Mouse (Mus musculus) MEL (cell line): ENCODE measurements around the gene Tshz2. TPM values are rescaled to one million over a fixed set of nuclear protein-coding genes. Genes with fewer than 3 reads are reported as not detected.

ENCODE experiments used
- DNase-seq: peaks from one replicate; pipeline ENCODE4 v3.0.0; 2011; ENCODE audit warnings: low read depth, low spot score
- H3K27ac ChIP-seq: 2 replicates; pipeline ENCODE4 v1.5.1; 2012; ENCODE audit warnings: low read depth, mild to moderate bottlenecking, control low read depth, low read length, moderate library complexity; ENCODE audit not compliant: control insufficient read depth
- H3K27me3 ChIP-seq, 2 experiments: fragments of 150-350 bp in 1 of 2; sonication (generic) in 1 of 2; 2 replicates each; pipeline ENCODE4 v1.6.1; 2012; ENCODE audit warnings: low read length in 2 of 2, mild to moderate bottlenecking in 2 of 2, improper control_type of control experiment in 1 of 2, moderate library complexity in 1 of 2; ENCODE audit not compliant: insufficient read depth in 2 of 2, control insufficient read depth in 1 of 2
- H3K36me3 ChIP-seq, 2 experiments: 2 replicates each; pipeline ENCODE4 v1.6.1; 2012 to 2014; ENCODE audit warnings: low read length in 2 of 2, improper control_type of control experiment in 1 of 2, inconsistent platforms in 1 of 2, mild to moderate bottlenecking in 1 of 2; ENCODE audit not compliant: insufficient read depth in 2 of 2, control insufficient read depth in 1 of 2
- H3K4me1 ChIP-seq, 2 experiments: fragments of 150-350 bp in 1 of 2; sonication (generic) in 1 of 2; 2 replicates each; pipeline ENCODE4 v1.6.1; 2012; ENCODE audit warnings: low read length in 2 of 2, improper control_type of control experiment in 1 of 2, mild to moderate bottlenecking in 1 of 2; ENCODE audit not compliant: insufficient read depth in 2 of 2, control insufficient read depth in 1 of 2
- H3K4me3 ChIP-seq, 2 experiments: fragments of 150-350 bp in 1 of 2; sonication (generic) in 1 of 2; 2 replicates each; pipeline ENCODE4 v1.5.1; 2012; ENCODE audit warnings: low read depth in 2 of 2, low read length in 2 of 2, mild to moderate bottlenecking in 2 of 2, moderate library complexity in 2 of 2, control low read depth in 1 of 2, improper control_type of control experiment in 1 of 2; ENCODE audit not compliant: control insufficient read depth in 1 of 2, insufficient read depth in 1 of 2
- H3K79me2 ChIP-seq: 2 replicates; pipeline ENCODE4 v1.6.1; 2012; ENCODE audit warnings: mild to moderate bottlenecking, low read length, moderate library complexity; ENCODE audit not compliant: control insufficient read depth, poor library complexity, insufficient read depth
- H3K9ac ChIP-seq: 2 replicates; pipeline ENCODE4 v1.6.1; 2012; ENCODE audit warnings: low read depth, mild to moderate bottlenecking, control low read depth, low read length, moderate library complexity; ENCODE audit not compliant: control insufficient read depth, poor library complexity, severe bottlenecking
- H3K9me3 ChIP-seq: fragments of 150-350 bp; sonication (generic); replicated peaks from 2 replicates; pipeline ENCODE4 v1.6.1; 2012; ENCODE audit warnings: mild to moderate bottlenecking, low read length, improper control_type of control experiment, moderate library complexity; ENCODE audit not compliant: insufficient read depth
- CHD1 ChIP-seq: IDR thresholded peaks from 2 replicates; pipeline ENCODE4 v1.6.1; 2012; ENCODE audit warnings: low read depth, mild to moderate bottlenecking, inconsistent platforms, low read length, improper control_type of control experiment
- E2F4 ChIP-seq: IDR thresholded peaks from 2 replicates; pipeline ENCODE4 v1.6.1; 2011; ENCODE audit warnings: low read depth, low read length, improper control_type of control experiment, borderline replicate concordance
- EP300 ChIP-seq, 2 experiments: IDR thresholded peaks; 2 replicates each; pipeline ENCODE4 v1.6.1; 2011; ENCODE audit warnings: improper control_type of control experiment in 2 of 2, low read length in 2 of 2, low read depth in 1 of 2, mild to moderate bottlenecking in 1 of 2
- GATA1 ChIP-seq: IDR thresholded peaks from 2 replicates; pipeline ENCODE4 v1.6.1; 2011; ENCODE audit warnings: low read depth, low read length, improper control_type of control experiment
- JUND ChIP-seq: IDR thresholded peaks from 2 replicates; pipeline ENCODE4 v1.6.1; 2011; ENCODE audit warnings: low read depth, mild to moderate bottlenecking, improper control_type of control experiment, low read length
- MAZ ChIP-seq: IDR thresholded peaks from 2 replicates; pipeline ENCODE4 v1.6.1; 2012; ENCODE audit warnings: low read depth, mild to moderate bottlenecking, inconsistent platforms, low read length, improper control_type of control experiment
- MEF2A ChIP-seq: IDR thresholded peaks from 2 replicates; pipeline ENCODE4 v1.6.1; 2014; ENCODE audit warnings: low read depth, mild to moderate bottlenecking, inconsistent platforms, low read length, improper control_type of control experiment; ENCODE audit not compliant: poor library complexity, insufficient replicate concordance, severe bottlenecking; ENCODE audit errors: extremely low read depth
- MYB ChIP-seq: IDR thresholded peaks from 2 replicates; pipeline ENCODE4 v1.6.1; 2011; ENCODE audit warnings: mild to moderate bottlenecking, low read depth, low read length, improper control_type of control experiment
- MYC ChIP-seq: IDR thresholded peaks from 2 replicates; pipeline ENCODE4 v1.6.1; 2011; ENCODE audit warnings: low read depth, mild to moderate bottlenecking, low read length, improper control_type of control experiment, moderate library complexity
- NRF1 ChIP-seq: IDR thresholded peaks from 2 replicates; pipeline ENCODE4 v1.6.1; 2014; ENCODE audit warnings: low read depth, mild to moderate bottlenecking, inconsistent platforms, low read length, improper control_type of control experiment, moderate library complexity; ENCODE audit not compliant: poor library complexity, insufficient read depth, severe bottlenecking
- POLR2A ChIP-seq, 2 experiments: IDR thresholded peaks; 2 replicates each; pipeline ENCODE4 v1.6.1; 2011 to 2012; ENCODE audit warnings: low read length in 2 of 2, mild to moderate bottlenecking in 2 of 2, control low read depth in 1 of 2, improper control_type of control experiment in 1 of 2, low read depth in 1 of 2, moderate library complexity in 1 of 2; ENCODE audit not compliant: control insufficient read depth in 1 of 2, insufficient read depth in 1 of 2, poor library complexity in 1 of 2
- POLR2AphosphoS2 ChIP-seq: IDR thresholded peaks from 2 replicates; pipeline ENCODE4 v1.6.1; 2011; ENCODE audit warnings: low read length, improper control_type of control experiment
- RAD21 ChIP-seq: IDR thresholded peaks from 2 replicates; pipeline ENCODE4 v1.6.1; 2011; ENCODE audit warnings: mild to moderate bottlenecking, low read depth, low read length, improper control_type of control experiment
- RCOR1 ChIP-seq: IDR thresholded peaks from 2 replicates; pipeline ENCODE4 v1.6.1; 2012; ENCODE audit warnings: low read depth, mild to moderate bottlenecking, inconsistent platforms, low read length, improper control_type of control experiment
- SMC3 ChIP-seq: IDR thresholded peaks from 2 replicates; pipeline ENCODE4 v1.6.1; 2011; ENCODE audit warnings: low read depth, low read length, improper control_type of control experiment
- TAL1 ChIP-seq: IDR thresholded peaks from 2 replicates; pipeline ENCODE4 v1.6.1; 2012; ENCODE audit warnings: mild to moderate bottlenecking, inconsistent platforms, low read length, moderate library complexity, mixed read lengths
- TBP ChIP-seq: IDR thresholded peaks from 2 replicates; pipeline ENCODE4 v1.8.0; 2011; ENCODE audit warnings: low read depth, low read length, improper control_type of control experiment
- USF1 ChIP-seq: IDR thresholded peaks from 2 replicates; pipeline ENCODE4 v1.6.1; 2014; ENCODE audit warnings: low read depth, mild to moderate bottlenecking, inconsistent platforms, low read length, improper control_type of control experiment, moderate library complexity
- USF2 ChIP-seq, 2 experiments: IDR thresholded peaks; 2 replicates each; pipeline ENCODE4 v1.6.1; 2011 to 2012; ENCODE audit warnings: improper control_type of control experiment in 2 of 2, low read length in 2 of 2, borderline replicate concordance in 1 of 2, inconsistent platforms in 1 of 2, low read depth in 1 of 2, mild to moderate bottlenecking in 1 of 2; ENCODE audit not compliant: insufficient read depth in 1 of 2
- ZC3H11A ChIP-seq: IDR thresholded peaks from 2 replicates; pipeline ENCODE4 v1.6.1; 2012; ENCODE audit warnings: low read depth, mild to moderate bottlenecking, inconsistent platforms, low read length, improper control_type of control experiment
- polyA plus RNA-seq, 2 experiments: library from polyadenylated mRNA; stranded (reverse) in 1 of 2; unstranded in 1 of 2; fragments of >175 nt in 1 of 2; fragments of >200 nt in 1 of 2; gene quantifications; 2 replicates each; pipeline versions ENCODE4 v1.2.1 to v1.2.4; 2012; ENCODE audit warnings: low replicate concordance in 2 of 2, low read depth in 1 of 2; ENCODE audit not compliant: insufficient read length in 2 of 2, insufficient read depth in 1 of 2, missing spikeins in 1 of 2
- total RNA-seq: library from RNA; depleted of rRNA; stranded (reverse); fragments of 300-350 nt; gene quantifications from 2 replicates; pipeline ENCODE4 v1.2.3, GENCODE M21; 2012

Tshz2 gene
- total and polyA plus RNA-seq, 3 experiments: not detected

GRCm38 (mm10) chr2:170104396-170104795 lies 471.6 kb downstream of the Tshz2 start:
- Histone ChIP-seq H3K27me3 (no peaks in the 10 kb centered on the region), H3K9me3 (no peaks in the 10 kb centered on the region), H3K4me3 (no peak overlapping the region), H3K9ac (no peak overlapping the region), H3K4me1 (no peaks in the 10 kb centered on the region), H3K79me2 (no peaks in the 10 kb centered on the region), H3K36me3 (no peaks in the 10 kb centered on the region; a peak in 1 of 4 replicates), H3K27ac (no peak overlapping the region)
- no peak for DNase-seq
- TF ChIP-seq POLR2AphosphoS2: no peak
- TF ChIP-seq GATA1: no peak
- no peak for TF ChIP-seq ZC3H11A
- TF ChIP-seq EP300 (IDR thresholded peaks at IDR 0.05; ENCODE audit: low read depth in 1 of 2, low read length in 2 of 2): no peak
- TF ChIP-seq MYC: no peak
- no peak for TF ChIP-seq TAL1
- TF ChIP-seq USF2 (IDR thresholded peaks at IDR 0.05; ENCODE audit: borderline replicate concordance in 1 of 2, insufficient read depth in 1 of 2, low read depth in 1 of 2, low read length in 2 of 2): no peak
- TF ChIP-seq USF1: no peak
- TF ChIP-seq RCOR1: no peak

- Histone ChIP-seq H3K27ac (no peak overlapping the region), H3K9me3 (no peaks in the 10 kb centered on the region), H3K36me3 (peaks cover 0 to 6% of the 10 kb centered on the region in 2 experiments; a peak in 2 of 4 replicates), H3K4me3 (no peak overlapping the region), H3K4me1 (no peaks in the 10 kb centered on the region), H3K9ac (no peak overlapping the region), H3K27me3 (no peaks in the 10 kb centered on the region), H3K79me2 (no peaks in the 10 kb centered on the region)
- no peak for DNase-seq
- TF ChIP-seq TBP (no peak), CHD1 (no peak), MYB (no peak), RAD21 (no peak), MEF2A (no peak), EP300 (IDR thresholded peaks at IDR 0.05; ENCODE audit: low read depth in 1 of 2, low read length in 2 of 2) (no peak), E2F4 (no peak), POLR2A (IDR thresholded peaks at IDR 0.05; ENCODE audit: control insufficient read depth in 1 of 2, insufficient read depth in 1 of 2, low read depth in 1 of 2, low read length in 2 of 2, poor library complexity in 1 of 2) (no peak), GATA1 (no peak), SMC3 (no peak), MAZ (no peak), JUND (no peak), RCOR1 (no peak), POLR2AphosphoS2 (no peak), NRF1 (no peak)
These were observed 473.2 kb downstream of the Tshz2 start for GRCm38 (mm10) chr2:170106000-170106399.
